Mouse (Mus musculus) cerebellum, adult 2 months (tissue): Measurements from ENCODE around the gene Pibf1. TPM values are rescaled to one million over a fixed set of nuclear protein-coding genes. Genes with fewer than 3 reads are reported as not detected.

Source experiments
- DNase-seq, 2 experiments: peaks; one replicate each; pipeline ENCODE4 v3.0.0; 2021
- H3K27ac ChIP-seq: fragments of 200-500 bp; 2 replicates; pipeline ENCODE4 v1.5.1; 2012; ENCODE audit warnings: low read length, control low read depth, inconsistent platforms; ENCODE audit not compliant: insufficient read depth
- H3K27me3 ChIP-seq: fragments of 200-500 bp; 2 replicates; pipeline ENCODE4 v1.6.1; 2012; ENCODE audit warnings: inconsistent platforms, mild to moderate bottlenecking, low read length, moderate library complexity; ENCODE audit not compliant: control insufficient read depth, insufficient read depth
- H3K4me1 ChIP-seq: fragments of 200-500 bp; 2 replicates; pipeline ENCODE4 v1.6.1; 2011; ENCODE audit warnings: low read length; ENCODE audit not compliant: control insufficient read depth, insufficient read depth
- H3K4me3 ChIP-seq: fragments of 200-500 bp; replicated peaks from 2 replicates; pipeline ENCODE3; 2011; ENCODE audit warnings: mild to moderate bottlenecking, low read depth, low read length, control low read depth; ENCODE audit not compliant: insufficient read depth
- CTCF ChIP-seq: fragments of 200-500 bp; IDR thresholded peaks from 2 replicates; pipeline ENCODE4 v1.5.1; 2011; ENCODE audit warnings: low read depth, mild to moderate bottlenecking, control low read depth, low read length, moderate library complexity, borderline replicate concordance; ENCODE audit not compliant: insufficient read depth
- POLR2A ChIP-seq: fragments of 200-500 bp; IDR thresholded peaks from 2 replicates; pipeline ENCODE4 v1.6.1; 2011; ENCODE audit warnings: low read length, control low read depth, borderline replicate concordance; ENCODE audit not compliant: insufficient read depth
- WGBS: fragments of 180-500 bp; shearing (Covaris S2); methylation state at CpG from one replicate; pipeline ENCODE4 v1.1.7; 2018; 5-methylcytosine and 5-hydroxymethylcytosine counted together
- polyA plus RNA-seq: library from polyadenylated mRNA; depleted of rRNA; stranded (reverse); fragments of >200 nt; gene quantifications from 2 replicates; pipeline ENCODE4 v1.2.3, GENCODE M21; 2012

Gene Pibf1
- polyA plus RNA-seq, 1 experiment = 6.5 TPM

DNA sequence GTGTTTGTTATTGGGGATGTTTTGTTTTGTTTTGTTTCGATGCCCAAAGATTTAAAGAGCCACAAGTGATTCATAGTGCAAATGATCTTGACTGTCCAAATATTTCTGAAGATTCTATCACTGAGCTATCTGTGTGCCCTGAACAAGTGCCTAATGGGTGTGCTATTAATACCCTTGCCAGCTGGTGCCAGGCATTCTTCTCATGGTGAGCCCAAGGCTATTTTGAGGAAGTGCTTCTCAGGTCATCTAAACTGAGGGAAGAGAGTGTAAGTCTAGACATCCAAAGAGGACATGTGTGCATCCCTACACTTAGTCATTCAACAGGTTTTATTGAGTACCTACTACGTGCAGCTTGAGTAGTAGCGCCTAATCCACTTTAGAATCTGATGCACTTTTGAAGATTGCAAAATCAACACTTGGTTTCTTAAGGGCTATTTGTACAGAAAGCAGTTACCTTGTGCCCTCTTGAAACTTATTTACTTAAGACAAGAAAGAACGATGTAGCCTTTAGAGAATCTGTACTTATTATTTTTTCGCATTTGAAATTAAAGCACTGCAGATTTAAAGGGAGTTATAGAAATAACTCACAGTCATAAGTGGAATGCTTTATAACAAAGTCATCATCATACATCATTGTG is 91.0 kb downstream of the Pibf1 start:
- no peak for TF ChIP-seq CTCF
- TF ChIP-seq POLR2A = no peak
- 91% methylated on average over 5 of the region's 5 CpGs for WGBS
- H3K27me3 ChIP-seq = no peaks in the 10 kb centered on the region
- H3K4me3 ChIP-seq = no peak overlapping the region
- no peak overlapping the region for H3K27ac ChIP-seq
- DNase-seq = peak; percentile 18 to 47
- no peaks in the 10 kb centered on the region for H3K4me1 ChIP-seq

DNA sequence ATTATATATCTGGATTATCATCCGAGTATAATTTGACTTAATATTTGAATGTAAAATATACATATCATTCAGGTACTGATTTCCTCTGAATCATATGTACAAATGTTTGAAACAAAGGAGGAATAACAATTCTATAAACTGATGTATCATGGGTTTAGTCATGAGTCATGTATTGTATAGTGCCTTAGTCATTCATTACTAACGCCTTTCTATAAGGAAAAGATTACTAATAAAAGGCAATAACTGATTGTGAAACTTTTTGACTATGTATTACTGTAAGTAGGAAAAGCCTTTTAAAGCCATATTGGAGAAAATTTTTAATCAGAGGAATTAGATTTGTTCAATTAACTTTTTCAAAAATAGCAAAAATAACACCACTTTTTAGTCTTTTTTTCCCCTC is 106.6 kb downstream of the Pibf1 start:
- TF ChIP-seq CTCF (no peak), POLR2A (no peak)
- WGBS = 95% methylated on average over 2 of the region's 2 CpGs
- H3K4me3 ChIP-seq = no peak overlapping the region
- no peaks in the 10 kb centered on the region for H3K4me1 ChIP-seq
- no peak for DNase-seq
- H3K27me3 ChIP-seq = no peaks in the 10 kb centered on the region
- H3K27ac ChIP-seq = no peak overlapping the region

DNA sequence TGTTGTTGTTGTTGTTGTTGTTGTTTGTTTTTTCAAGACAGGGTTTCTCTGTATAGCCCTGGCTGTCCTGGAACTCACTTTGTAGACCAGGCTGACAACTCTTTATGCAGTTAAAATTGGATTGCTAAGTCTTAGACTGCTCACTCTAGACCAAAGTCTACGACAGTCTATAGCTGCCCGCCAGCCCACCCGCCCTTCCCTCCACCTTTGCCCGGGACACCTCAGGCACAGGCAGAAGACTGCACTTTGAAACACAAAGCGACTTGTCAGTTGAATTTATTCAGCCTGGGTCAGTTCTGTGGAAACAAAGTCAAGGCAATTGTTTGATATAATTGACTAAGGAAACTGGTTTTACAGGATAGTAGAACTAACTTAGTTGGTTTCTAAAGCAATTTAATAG is 107.4 kb downstream of the Pibf1 start:
- Histone ChIP-seq H3K27me3 (no peaks in the 10 kb centered on the region), H3K27ac (no peak overlapping the region), H3K4me3 (no peak overlapping the region), H3K4me1 (no peaks in the 10 kb centered on the region)
- DNase-seq = no peak
- TF ChIP-seq POLR2A = no peak
- no peak for TF ChIP-seq CTCF
- 93% methylated on average over 5 of the region's 5 CpGs for WGBS

DNA sequence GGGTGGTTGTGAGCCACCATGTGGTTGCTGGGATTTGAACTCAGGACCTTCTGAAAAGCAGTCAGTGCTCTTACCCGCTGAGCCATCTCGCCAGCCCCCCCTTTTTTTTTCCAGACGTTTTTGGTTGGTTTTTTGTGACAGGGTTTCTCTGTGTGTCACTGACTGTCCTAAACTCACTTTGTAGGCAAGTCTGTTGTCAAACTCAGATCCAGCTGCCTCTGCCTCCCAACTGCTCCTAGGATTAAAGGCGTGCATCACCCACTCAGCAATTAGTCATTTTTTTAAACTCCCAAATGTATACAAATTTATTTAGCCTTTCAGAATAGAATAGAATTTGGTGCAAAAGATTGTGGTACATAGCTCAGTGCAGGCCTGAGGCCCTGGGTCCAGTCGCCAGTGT is 111.2 kb downstream of the Pibf1 start:
- Histone ChIP-seq H3K27ac (no peak overlapping the region), H3K4me1 (no peaks in the 10 kb centered on the region), H3K27me3 (no peaks in the 10 kb centered on the region), H3K4me3 (no peak overlapping the region)
- TF ChIP-seq POLR2A (no peak), CTCF (no peak)
- 76% methylated on average over 5 of the region's 5 CpGs for WGBS
- no peak for DNase-seq

DNA sequence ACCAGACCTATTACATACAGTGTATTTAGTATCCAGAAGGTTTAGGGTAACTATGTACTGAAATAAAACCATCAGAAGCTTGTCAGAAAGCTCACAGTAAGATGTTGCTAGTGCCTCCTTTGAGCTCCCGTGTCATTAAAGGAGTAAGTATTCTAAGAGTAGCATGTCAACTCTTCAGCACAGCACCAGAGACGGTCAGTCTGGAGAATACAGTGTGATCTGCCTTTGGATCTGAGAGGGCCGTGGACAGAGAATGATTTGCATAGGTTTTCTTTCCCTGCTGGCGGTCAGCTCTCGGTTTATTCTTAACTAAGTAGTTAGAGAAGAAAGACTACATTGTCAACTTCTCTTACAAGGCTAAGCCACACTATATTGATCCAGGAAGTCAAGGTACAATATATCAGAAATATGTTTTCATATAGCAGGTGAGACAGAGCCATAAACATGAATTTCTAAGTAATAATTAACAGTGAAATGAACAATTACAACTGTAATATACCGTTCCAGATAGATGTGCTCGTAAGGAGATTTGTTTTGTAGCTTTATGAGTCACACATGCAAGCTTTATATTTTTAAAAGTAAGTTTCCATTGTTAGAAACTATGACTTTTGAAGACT is 119.3 kb downstream of the Pibf1 start:
- 84% methylated on average over 7 of the region's 7 CpGs for WGBS
- DNase-seq = no peak
- TF ChIP-seq POLR2A (no peak), CTCF (no peak)
- H3K4me1 ChIP-seq = no peaks in the 10 kb centered on the region
- H3K27me3 ChIP-seq = no peaks in the 10 kb centered on the region
- H3K4me3 ChIP-seq = no peak overlapping the region
- H3K27ac ChIP-seq = no peak overlapping the region

DNA sequence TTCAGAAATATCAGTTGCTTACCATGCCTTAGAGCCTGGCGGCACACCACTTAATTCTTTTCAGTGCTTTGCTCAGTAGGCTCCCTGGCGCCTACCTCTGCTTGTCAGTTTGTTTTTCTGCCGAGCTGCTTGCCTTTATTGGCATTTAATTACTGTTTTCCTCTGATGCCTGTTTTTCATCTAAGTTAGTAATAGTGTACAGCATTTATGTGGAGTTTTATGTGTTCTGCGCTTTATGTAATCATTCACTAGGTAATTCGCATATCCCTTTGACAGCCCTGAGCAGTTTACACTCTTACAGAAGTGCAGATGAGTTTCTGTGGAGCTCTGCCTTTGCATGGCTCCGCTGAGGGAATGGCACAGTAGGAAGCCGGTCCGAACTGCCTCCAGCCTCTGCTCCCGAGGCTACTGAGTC is 120.5 kb downstream of the Pibf1 start:
- Histone ChIP-seq H3K4me1 (no peaks in the 10 kb centered on the region), H3K27ac (no peak overlapping the region)

DNA sequence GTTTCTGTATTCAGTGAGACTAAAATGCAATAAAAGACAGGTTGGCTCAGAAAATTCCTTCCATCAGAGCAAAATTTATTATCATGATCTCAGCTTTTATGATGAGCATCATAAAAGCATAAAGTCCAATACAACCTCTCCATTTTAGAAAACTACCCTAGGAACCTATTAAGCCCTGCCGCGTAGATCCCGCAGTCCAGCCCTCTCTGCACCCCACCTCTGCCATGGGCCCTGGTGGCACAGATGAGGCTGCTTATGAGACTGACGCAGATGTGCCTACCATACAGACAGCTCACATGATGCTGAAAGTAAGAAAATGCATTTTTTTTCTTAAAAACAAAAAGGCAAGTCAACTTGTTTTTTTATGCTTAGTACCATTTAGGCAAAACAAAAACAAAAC is 126.7 kb downstream of the Pibf1 start:
- DNase-seq = no peak
- Histone ChIP-seq H3K27ac (no peak overlapping the region), H3K27me3 (no peaks in the 10 kb centered on the region), H3K4me3 (no peak overlapping the region), H3K4me1 (no peaks in the 10 kb centered on the region)
- TF ChIP-seq CTCF (no peak), POLR2A (no peak)
- 96% methylated on average over 4 of the region's 4 CpGs for WGBS

More for the DNA sequence above, 120.5 kb downstream of the Pibf1 start:
- no peaks in the 10 kb centered on the region for H3K27me3 ChIP-seq
- no peak for DNase-seq
- TF ChIP-seq POLR2A (no peak), CTCF (no peak)
- WGBS = 30% methylated on average over 9 of the region's 9 CpGs
- H3K4me3 ChIP-seq = no peak overlapping the region

DNA sequence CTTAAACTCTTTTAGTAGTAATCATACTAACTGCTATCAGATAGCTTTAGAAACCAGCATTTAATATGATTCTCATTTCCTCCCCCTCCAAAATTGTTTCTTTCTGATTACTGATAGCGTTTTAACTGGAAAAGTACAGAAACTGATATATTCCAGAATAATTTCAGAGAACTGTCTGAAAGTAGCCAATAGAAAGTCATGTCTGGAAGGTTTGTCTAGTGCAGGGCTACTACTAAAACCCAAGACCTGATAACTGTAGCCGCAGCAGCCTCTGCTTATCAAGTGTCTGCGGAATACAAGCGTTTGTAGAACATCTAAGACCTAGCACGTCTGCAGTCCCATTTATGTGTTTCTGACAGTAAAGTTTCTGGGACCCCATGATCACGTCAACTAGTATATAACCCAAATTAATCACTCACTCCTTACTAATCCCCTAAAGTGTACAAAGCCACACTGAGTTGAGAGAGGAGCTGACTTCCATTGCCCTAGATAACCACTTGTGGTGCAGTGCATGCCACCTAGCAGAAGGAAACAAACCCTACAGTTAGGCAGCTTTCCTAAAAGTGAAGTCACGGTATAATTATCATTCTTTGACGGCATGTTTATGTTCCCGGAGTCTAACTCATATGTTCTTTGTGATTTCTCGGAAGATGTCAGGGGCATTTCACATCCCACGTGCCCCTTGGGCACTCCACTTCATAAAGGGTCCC is 130.0 kb downstream of the Pibf1 start:
- WGBS = 90% methylated on average over 11 of the region's 11 CpGs
- H3K4me3 ChIP-seq = no peak overlapping the region
- no peak overlapping the region for H3K27ac ChIP-seq
- DNase-seq = no peak
- H3K27me3 ChIP-seq = no peaks in the 10 kb centered on the region
- TF ChIP-seq CTCF (no peak), POLR2A (no peak)
- H3K4me1 ChIP-seq = no peaks in the 10 kb centered on the region
